Mouse (Mus musculus) CH12.LX (cell line): Measurements from ENCODE around the gene Ino80d.

ENCODE experiments used
- BHLHE40 ChIP-seq: IDR thresholded peaks from 2 replicates; pipeline ENCODE4 v1.6.1; 2011; ENCODE audit warnings: mild to moderate bottlenecking, low read depth, low read length, improper control_type of control experiment
- CHD1 ChIP-seq: IDR thresholded peaks from 2 replicates; pipeline ENCODE4 v1.6.1; 2012; ENCODE audit warnings: low read depth, low read length, improper control_type of control experiment, inconsistent platforms
- CHD2 ChIP-seq: IDR thresholded peaks from 2 replicates; pipeline ENCODE4 v1.6.1; 2011; ENCODE audit warnings: low read length, improper control_type of control experiment
- CTCF ChIP-seq, 2 experiments: IDR thresholded peaks in 1 of 2; conservative IDR thresholded peaks in 1 of 2; 2 replicates each; pipeline ENCODE4 v1.5.1; 2011 to 2012; ENCODE audit warnings: low read depth in 2 of 2, low read length in 2 of 2, improper control_type of control experiment in 1 of 2, inconsistent platforms in 1 of 2, mild to moderate bottlenecking in 1 of 2, moderate library complexity in 1 of 2
- ELF1 ChIP-seq: IDR thresholded peaks from 2 replicates; pipeline ENCODE4 v1.6.1; 2014; ENCODE audit warnings: low read depth, mild to moderate bottlenecking, inconsistent platforms, low read length, improper control_type of control experiment
- EP300 ChIP-seq: IDR thresholded peaks from 2 replicates; pipeline ENCODE4 v1.6.1; 2011; ENCODE audit warnings: low read length, improper control_type of control experiment
- KAT2A ChIP-seq: IDR thresholded peaks from 2 replicates; pipeline ENCODE4 v1.6.1; 2012; ENCODE audit warnings: low read length, improper control_type of control experiment, inconsistent platforms; ENCODE audit not compliant: insufficient replicate concordance
- MAZ ChIP-seq: IDR thresholded peaks from 2 replicates; pipeline ENCODE4 v1.6.1; 2012; ENCODE audit warnings: low read depth, mild to moderate bottlenecking, inconsistent platforms, low read length, improper control_type of control experiment, moderate library complexity
- POLR2A ChIP-seq: IDR thresholded peaks from 2 replicates; pipeline ENCODE4 v1.6.1; 2011; ENCODE audit warnings: low read depth, mild to moderate bottlenecking, improper control_type of control experiment, low read length
- TBP ChIP-seq: conservative IDR thresholded peaks from 2 replicates; pipeline ENCODE4 v1.6.1; 2011; ENCODE audit warnings: low read depth, low read length, improper control_type of control experiment
- TCF12 ChIP-seq: IDR thresholded peaks from 2 replicates; pipeline ENCODE4 v1.6.1; 2014; ENCODE audit warnings: low read depth, mild to moderate bottlenecking, inconsistent platforms, low read length, improper control_type of control experiment
- USF1 ChIP-seq: IDR thresholded peaks from 2 replicates; pipeline ENCODE4 v1.6.1; 2014; ENCODE audit warnings: low read depth, mild to moderate bottlenecking, inconsistent platforms, low read length, improper control_type of control experiment

- TF ChIP-seq POLR2A (no peak), TBP (no peak), CHD2 (no peak), MAZ (no peak), CHD1 (no peak), USF1 (no peak), ELF1 (no peak), CTCF (conservative IDR thresholded peaks at IDR 0.05 in 1 of 2, IDR thresholded peaks at IDR 0.05 in 1 of 2; ENCODE audit: low read depth in 2 of 2, low read length in 2 of 2) (no peak), KAT2A (no peak), BHLHE40 (no peak), TCF12 (no peak), EP300 (no peak)
Measured at GRCm38 (mm10) chr1:63129273-63129672, 14.8 kb upstream of the Ino80d start.
